Mouse (Mus musculus) c-Kit-positive CD71-positive TER-119-positive erythroid progenitor cells, embryonic 14.5 days (primary cell): ENCODE measurements around the gene Fam98c.

Experiments
- DNase-seq: peaks from one replicate; pipeline ENCODE4 v3.0.0-alpha.2; 2013; ENCODE audit warnings: low spot score

The Fam98c gene

GRCm38 (mm10) chr7:29108992-29109955 is 46.8 kb downstream of the Fam98c start:
- DNase-seq: no peak
